Mouse (Mus musculus) hematopoietic stem cell, adult 5-6 weeks (primary cell): ENCODE measurements at regions not wholly inside any gene's neighbourhood (a gene's known extent, or its start where the extent isn't known, plus 50 kb on each side); places are given as distances from the start of the nearest gene placed in this dataset.

Source experiments
- ATAC-seq, 2 experiments: fragments of 125-278 bp in 1 of 2; replicated peaks in 1 of 2; 2 replicates each; pipeline ENCODE4 v1.8.0; 2016 to 2017; ENCODE audit warnings: inconsistent platforms in 2 of 2, mild to moderate bottlenecking in 2 of 2, moderate number of reproducible peaks in 2 of 2, low read depth in 1 of 2, moderate TSS enrichment in 1 of 2; ENCODE audit not compliant: low FRiP score in 2 of 2, poor library complexity in 2 of 2, severe bottlenecking in 2 of 2, insufficient read depth in 1 of 2, low TSS enrichment in 1 of 2

DNA sequence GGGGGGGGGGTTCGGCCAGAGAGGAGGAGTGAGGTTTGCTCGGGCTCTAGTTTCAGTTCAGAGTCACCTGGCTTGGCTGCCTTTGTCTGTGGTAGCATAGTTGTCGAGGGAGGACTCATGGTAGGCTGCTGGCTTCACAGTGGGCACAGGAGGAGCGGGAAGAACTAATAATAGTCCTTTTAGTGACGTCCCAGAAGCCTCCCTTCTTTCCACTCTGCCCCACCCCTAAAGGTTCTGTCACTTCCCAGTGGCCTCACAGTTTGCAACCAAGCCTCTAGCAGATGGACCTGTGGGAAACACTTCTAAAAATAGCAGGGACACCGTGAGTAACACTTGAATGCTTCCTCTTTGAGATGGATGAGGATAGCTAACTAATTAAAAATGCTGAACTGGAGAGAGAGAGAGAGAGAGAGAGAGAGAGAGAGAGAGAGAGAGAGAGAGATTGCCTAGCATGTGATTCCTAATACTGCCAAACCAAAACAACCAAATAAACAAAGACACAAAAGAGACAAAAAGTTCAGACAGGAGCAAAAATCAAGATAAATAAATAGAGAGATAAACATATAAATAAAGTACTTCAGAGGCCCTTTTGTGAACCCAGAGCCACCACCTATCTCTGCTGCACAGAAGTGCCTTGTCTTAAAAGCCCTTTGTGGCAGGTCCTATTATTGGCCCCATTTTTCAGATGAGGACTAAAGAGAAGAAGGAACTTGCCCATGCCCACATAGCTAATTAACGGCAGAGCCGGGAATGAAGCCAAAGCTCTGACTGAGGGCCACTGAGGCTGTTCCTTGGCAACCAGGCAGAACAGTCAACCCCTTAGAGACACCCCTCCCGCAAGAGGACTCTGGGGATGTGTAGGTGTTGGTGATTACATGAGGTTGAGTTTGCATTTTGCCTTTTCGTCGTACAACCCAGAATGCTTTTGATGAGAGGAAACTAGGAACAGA, 54.0 kb upstream of the Serp2 start:
- peak; percentile 85 for ATAC-seq
